Mouse (Mus musculus) forebrain, embryonic 13.5 days (tissue): ENCODE measurements around the gene Cmklr1. TPM values are rescaled to one million over a fixed set of nuclear protein-coding genes. Genes with fewer than 3 reads are reported as not detected.

ENCODE experiments used
- ATAC-seq: fragments of 200-750 bp; cut with Nextera tagmentation; 2 replicates; pipeline ENCODE4 v1.8.0; 2017
- H3K27ac ChIP-seq: fragments of 300-500 bp; sonication (generic); 2 replicates; pipeline ENCODE4 v1.5.1; 2015; ENCODE audit warnings: inconsistent platforms, mild to moderate bottlenecking, moderate library complexity
- H3K27me3 ChIP-seq: fragments of 300-500 bp; sonication (generic); 2 replicates; pipeline ENCODE4 v1.6.1; 2015; ENCODE audit warnings: mild to moderate bottlenecking, inconsistent platforms
- H3K36me3 ChIP-seq: fragments of 300-500 bp; sonication (generic); 2 replicates; pipeline ENCODE4 v1.6.1; 2015; ENCODE audit warnings: mild to moderate bottlenecking, inconsistent platforms; ENCODE audit not compliant: poor library complexity, severe bottlenecking
- H3K4me1 ChIP-seq: fragments of 300-500 bp; sonication (generic); 2 replicates; pipeline ENCODE4 v1.6.1; 2015; ENCODE audit warnings: inconsistent platforms
- H3K4me2 ChIP-seq: fragments of 300-500 bp; sonication (generic); 2 replicates; pipeline ENCODE4 v1.6.1; 2015; ENCODE audit warnings: inconsistent platforms, mild to moderate bottlenecking, moderate library complexity
- H3K4me3 ChIP-seq: fragments of 300-500 bp; sonication (generic); 2 replicates; pipeline ENCODE4 v1.5.1; 2015; ENCODE audit warnings: mild to moderate bottlenecking, inconsistent platforms
- H3K9ac ChIP-seq: fragments of 300-500 bp; sonication (generic); 2 replicates; pipeline ENCODE4 v1.6.1; 2015; ENCODE audit warnings: mild to moderate bottlenecking, inconsistent platforms
- H3K9me3 ChIP-seq: fragments of 300-500 bp; sonication (generic); replicated peaks from 2 replicates; pipeline ENCODE4 v1.6.1; 2016; ENCODE audit warnings: inconsistent platforms
- WGBS: fragments of 180-500 bp; shearing (Covaris S2); methylation state at CpG from one replicate; pipeline ENCODE4 v1.1.7; 2015; 5-methylcytosine and 5-hydroxymethylcytosine counted together
- polyA plus RNA-seq: library from polyadenylated mRNA; unstranded; fragments of >200 nt; fragmentation: Nextera tagmentation; extraction: Ambion mirVana; gene quantifications from 2 replicates; pipeline ENCODE4 v1.2.1, GENCODE M21; 2015

Gene Cmklr1
- polyA plus RNA-seq, 1 experiment from 2014 or later = 1.3 TPM

GRCm38 (mm10) chr5:113580248-113580647, 70.0 kb downstream of the Cmklr1 start:
- Histone ChIP-seq H3K9ac (no peak overlapping the region), H3K4me3 (no peak overlapping the region), H3K9me3 (no peaks in the 10 kb centered on the region), H3K4me2 (no peak overlapping the region), H3K27me3 (no peaks in the 10 kb centered on the region), H3K36me3 (no peaks in the 10 kb centered on the region), H3K4me1 (peaks cover 30% of the 10 kb centered on the region), H3K27ac (no peak overlapping the region)
- no peak for ATAC-seq
- WGBS = 56% methylated on average over 8 of the region's 8 CpGs

- no peak for ATAC-seq
- Histone ChIP-seq H3K27ac (peak overlapping the region; percentile 54), H3K27me3 (no peaks in the 10 kb centered on the region), H3K4me2 (no peak overlapping the region), H3K4me1 (peaks cover 30% of the 10 kb centered on the region), H3K4me3 (no peak overlapping the region), H3K36me3 (0 out of 2 replicates have a peak, but pooled peaks cover 5% of the 10 kb centered on the region), H3K9ac (no peak overlapping the region), H3K9me3 (no peaks in the 10 kb centered on the region)
- WGBS = 77% methylated on average over 4 of the region's 4 CpGs
Measured at GRCm38 (mm10) chr5:113579128-113579527, 71.1 kb downstream of the Cmklr1 start.

- no peak overlapping the region for H3K4me2 ChIP-seq
- no peaks in the 10 kb centered on the region for H3K9me3 ChIP-seq
- no peak overlapping the region for H3K4me3 ChIP-seq
- H3K9ac ChIP-seq = no peak overlapping the region
- H3K27ac ChIP-seq = peak overlapping the region; percentile 54; the same call in 1 of the 2 replicates
- H3K27me3 ChIP-seq = no peaks in the 10 kb centered on the region
- 0 out of 2 replicates have a peak, but pooled peaks cover 5% of the 10 kb centered on the region for H3K36me3 ChIP-seq
- peaks cover 30% of the 10 kb centered on the region for H3K4me1 ChIP-seq
- ATAC-seq = peak; percentile 46; the same call in 1 of the 2 replicates
- WGBS = 76% methylated on average over 6 of the region's 6 CpGs
Measured at GRCm38 (mm10) chr5:113578428-113578827, 71.8 kb downstream of the Cmklr1 start.

GRCm38 (mm10) chr5:113577555-113577954, 72.7 kb downstream of the Cmklr1 start:
- peak overlapping the region; percentile 37 for H3K4me2 ChIP-seq
- H3K4me3 ChIP-seq = no peak overlapping the region
- no peaks in the 10 kb centered on the region for H3K9me3 ChIP-seq
- H3K27ac ChIP-seq = peak overlapping the region; percentile 36
- H3K4me1 ChIP-seq = peaks cover 30% of the 10 kb centered on the region
- H3K27me3 ChIP-seq = no peaks in the 10 kb centered on the region
- ATAC-seq = peak; percentile 53; the same call in 1 of the 2 replicates
- WGBS = 68% methylated on average over 7 of the region's 7 CpGs
- H3K9ac ChIP-seq = no peak overlapping the region
- 0 out of 2 replicates have a peak, but pooled peaks cover 5% of the 10 kb centered on the region for H3K36me3 ChIP-seq

- ATAC-seq = no peak
- Histone ChIP-seq H3K4me1 (no peaks in the 10 kb centered on the region), H3K36me3 (0 out of 2 replicates have a peak, but pooled peaks cover 5% of the 10 kb centered on the region), H3K9ac (no peak overlapping the region), H3K4me2 (no peak overlapping the region), H3K9me3 (0 out of 2 replicates have a peak, but pooled peaks cover 3% of the 10 kb centered on the region), H3K27ac (no peak overlapping the region), H3K27me3 (no peaks in the 10 kb centered on the region), H3K4me3 (no peak overlapping the region)
- 65% methylated on average over 7 of the region's 7 CpGs for whole genome bisulfite sequencing
Measured at GRCm38 (mm10) chr5:113570056-113570717, 80.0 kb downstream of the Cmklr1 start.

- no peak for ATAC-seq
- 75% methylated on average over 12 of the region's 12 CpGs for WGBS
- H3K4me2 ChIP-seq = no peak overlapping the region
- no peaks in the 10 kb centered on the region for H3K4me1 ChIP-seq
- H3K4me3 ChIP-seq = no peak overlapping the region
- no peak overlapping the region for H3K9ac ChIP-seq
- no peaks in the 10 kb centered on the region for H3K27me3 ChIP-seq
- H3K27ac ChIP-seq = no peak overlapping the region
- H3K36me3 ChIP-seq = no peaks in the 10 kb centered on the region
- 0 out of 2 replicates have a peak, but pooled peaks cover 3% of the 10 kb centered on the region for H3K9me3 ChIP-seq
Measured at GRCm38 (mm10) chr5:113565858-113566257, 84.4 kb downstream of the Cmklr1 start.

- no peak for ATAC-seq
- H3K9me3 ChIP-seq = 0 out of 2 replicates have a peak, but pooled peaks cover 3% of the 10 kb centered on the region
- 72% methylated on average over 10 of the region's 10 CpGs for WGBS
- H3K27ac ChIP-seq = no peak overlapping the region
- no peak overlapping the region for H3K4me3 ChIP-seq
- H3K9ac ChIP-seq = no peak overlapping the region
- H3K36me3 ChIP-seq = no peaks in the 10 kb centered on the region
- H3K27me3 ChIP-seq = no peaks in the 10 kb centered on the region
- no peak overlapping the region for H3K4me2 ChIP-seq
- no peaks in the 10 kb centered on the region for H3K4me1 ChIP-seq
Measured at GRCm38 (mm10) chr5:113565101-113565854, 84.9 kb downstream of the Cmklr1 start.

GRCm38 (mm10) chr5:113564463-113564862, 85.8 kb downstream of the Cmklr1 start:
- no peaks in the 10 kb centered on the region for H3K9me3 ChIP-seq
- no peaks in the 10 kb centered on the region for H3K36me3 ChIP-seq
- ATAC-seq = no peak
- no peak overlapping the region for H3K4me3 ChIP-seq
- WGBS = 36% methylated on average over 4 of the region's 4 CpGs
- H3K4me2 ChIP-seq = no peak overlapping the region
- H3K27ac ChIP-seq = no peak overlapping the region
- H3K9ac ChIP-seq = no peak overlapping the region
- no peaks in the 10 kb centered on the region for H3K4me1 ChIP-seq
- no peaks in the 10 kb centered on the region for H3K27me3 ChIP-seq

Other genes with a start within 250 kb of the Cmklr1 start
- 4.7 and 6.9 TPM in 2 replicates for gene Wscd2, start 160.1 kb downstream of the Cmklr1 start, polyA plus RNA-seq
- not detected in 2 replicates for gene 1700069L16Rik, start 74.3 kb upstream of the Cmklr1 start, polyA plus RNA-seq
- 5.6 and 5.8 TPM in 2 replicates for gene Ficd, start 85.4 kb upstream of the Cmklr1 start, polyA plus RNA-seq
- gene Sart3, start 122.1 kb upstream of the Cmklr1 start, polyA plus RNA-seq = 57.2 and 59.9 TPM in 2 replicates
- 97.3 and 104 TPM in 2 replicates for gene Iscu, start 122.3 kb upstream of the Cmklr1 start, polyA plus RNA-seq
- gene Tmem119, start 150.1 kb upstream of the Cmklr1 start, polyA plus RNA-seq = 3.4 and 4.4 TPM in 2 replicates
- 0.40 and 0.62 TPM in 2 replicates for gene Selplg, start 182.2 kb upstream of the Cmklr1 start, polyA plus RNA-seq